Mouse (Mus musculus) stomach, postnatal 0 days (tissue): ENCODE data around the gene Ubxn6. TPM values are rescaled to one million over a fixed set of nuclear protein-coding genes. Genes with fewer than 3 reads are reported as not detected.

Source experiments
- ATAC-seq: fragments of 200-750 bp; cut with Nextera tagmentation; 2 replicates; pipeline ENCODE4 v1.8.0; 2017; ENCODE audit not compliant: low FRiP score, low TSS enrichment
- DNase-seq: peaks from one replicate; pipeline ENCODE4 v3.0.0-alpha.2; 2016; ENCODE audit warnings: low spot score
- H3K27ac ChIP-seq: fragments of 300-500 bp; sonication (generic); replicated peaks from 2 replicates; pipeline ENCODE4 v1.5.1; 2014; ENCODE audit warnings: mild to moderate bottlenecking, control low read depth
- H3K27me3 ChIP-seq: fragments of 300-500 bp; sonication (generic); 2 replicates; pipeline ENCODE4 v1.6.1; 2014; ENCODE audit warnings: low read length; ENCODE audit not compliant: control insufficient read depth, insufficient read depth
- H3K36me3 ChIP-seq: fragments of 300-500 bp; sonication (generic); 2 replicates; pipeline ENCODE4 v1.6.1; 2014; ENCODE audit warnings: low read length, mixed read lengths; ENCODE audit not compliant: control insufficient read depth, insufficient read depth
- H3K4me1 ChIP-seq: fragments of 300-500 bp; sonication (generic); replicated peaks from 2 replicates; pipeline ENCODE4 v1.6.1; 2014; ENCODE audit warnings: antibody characterized with exemption; ENCODE audit not compliant: control insufficient read depth, insufficient read depth
- H3K4me2 ChIP-seq: fragments of 300-500 bp; sonication (generic); replicated peaks from 2 replicates; pipeline ENCODE4 v1.6.1; 2014; ENCODE audit warnings: low read depth, mild to moderate bottlenecking, control low read depth, moderate library complexity
- H3K4me3 ChIP-seq: fragments of 300-500 bp; sonication (generic); 2 replicates; pipeline ENCODE4 v1.5.1; 2014; ENCODE audit warnings: low read depth, low read length, control low read depth
- H3K9ac ChIP-seq: fragments of 300-500 bp; sonication (generic); 2 replicates; pipeline ENCODE4 v1.6.1; 2014; ENCODE audit warnings: mild to moderate bottlenecking, low read length, control low read depth, mixed read lengths
- H3K9me3 ChIP-seq: fragments of 300-500 bp; sonication (generic); 2 replicates; pipeline ENCODE4 v1.6.1; 2016; ENCODE audit warnings: low read length; ENCODE audit not compliant: control insufficient read depth
- CTCF ChIP-seq: IDR thresholded peaks from 2 replicates; pipeline ENCODE4 v1.5.1; 2016; ENCODE audit warnings: antibody characterized with exemption, low read depth, mild to moderate bottlenecking, moderate library complexity
- EP300 ChIP-seq: optimal IDR thresholded peaks from 2 replicates; pipeline ENCODE3; 2016; ENCODE audit warnings: antibody characterized with exemption
- WGBS: fragments of 180-500 bp; shearing (Covaris S2); extraction: QIAGEN DNeasy Blood & Tissue Kit; methylation state at CpG from one replicate; pipeline ENCODE4 v1.1.7; 2014; 5-methylcytosine and 5-hydroxymethylcytosine counted together
- polyA plus RNA-seq: library from polyadenylated mRNA; unstranded; fragments of >200 nt; fragmentation: Nextera tagmentation; extraction: Ambion mirVana; gene quantifications from 2 replicates; pipeline ENCODE4 v1.2.1, GENCODE M21; 2015

Gene Ubxn6
- polyA plus RNA-seq, 1 experiment from 2014 or later, result 43.0 TPM

GRCm38 (mm10) chr17:56034040-56034725, 40.6 kb downstream of the Ubxn6 start:
- ATAC-seq (no peak), DNase-seq (no peak)
- no peaks in the 10 kb centered on the region for H3K27me3 ChIP-seq
- no peaks in the 10 kb centered on the region; the same call in 1 of the 2 replicates for H3K36me3 ChIP-seq
- H3K4me3 ChIP-seq, result peak overlapping the region; percentile 77; the same call in 1 of the 2 replicates
- H3K9me3 ChIP-seq, result no peaks in the 10 kb centered on the region
- H3K4me1 ChIP-seq, result peaks cover 8% of the 10 kb centered on the region
- peak overlapping the region; percentile 70 for H3K27ac ChIP-seq
- no peak for TF ChIP-seq EP300
- TF ChIP-seq CTCF, result no peak
- peak overlapping the region; percentile 61; the same call in 1 of the 2 replicates for H3K4me2 ChIP-seq
- WGBS, result 72% methylated on average over 7 of the region's 7 CpGs
- H3K9ac ChIP-seq, result no peak overlapping the region

GRCm38 (mm10) chr17:56032831-56033230, 42.0 kb downstream of the Ubxn6 start:
- ATAC-seq (no peak), DNase-seq (no peak)
- Histone ChIP-seq H3K27ac (peak overlapping the region; percentile 63), H3K4me1 (peaks cover 8% of the 10 kb centered on the region), H3K27me3 (no peaks in the 10 kb centered on the region), H3K9me3 (no peaks in the 10 kb centered on the region), H3K36me3 (peaks cover 2% of the 10 kb centered on the region; the same call in 1 of the 2 replicates), H3K4me3 (no peak overlapping the region), H3K4me2 (peak overlapping the region; percentile 12; the same call in 1 of the 2 replicates), H3K9ac (peak overlapping the region; percentile 27; the same call in 1 of the 2 replicates)
- TF ChIP-seq EP300, result no peak
- no peak for TF ChIP-seq CTCF
- 63% methylated on average over 7 of the region's 7 CpGs for WGBS

- Histone ChIP-seq H3K4me1 (peaks cover 8% of the 10 kb centered on the region), H3K27ac (peak overlapping the region; percentile 63), H3K36me3 (peaks cover 2% of the 10 kb centered on the region; the same call in 1 of the 2 replicates), H3K4me2 (peak overlapping the region; percentile 9; the same call in 1 of the 2 replicates), H3K9ac (peak overlapping the region; percentile 27; the same call in 1 of the 2 replicates), H3K9me3 (no peaks in the 10 kb centered on the region), H3K27me3 (no peaks in the 10 kb centered on the region), H3K4me3 (no peak overlapping the region)
- TF ChIP-seq CTCF, result no peak
- TF ChIP-seq EP300, result no peak
- ATAC-seq, result peak; percentile 61
- WGBS, result 62% methylated on average over 6 of the region's 6 CpGs
- DNase-seq, result peak; percentile 48
Measured at GRCm38 (mm10) chr17:56032127-56032733, 42.6 kb downstream of the Ubxn6 start.

- H3K36me3 ChIP-seq, result peaks cover 2% of the 10 kb centered on the region; the same call in 1 of the 2 replicates
- H3K4me3 ChIP-seq, result no peak overlapping the region
- DNase-seq, result no peak
- no peak overlapping the region for H3K4me2 ChIP-seq
- H3K9ac ChIP-seq, result no peak overlapping the region
- 0 out of 2 replicates have a peak overlapping the region, but pooled peaks have one; percentile 4 for H3K27ac ChIP-seq
- H3K9me3 ChIP-seq, result no peaks in the 10 kb centered on the region
- WGBS, result 90% methylated on average over 7 of the region's 7 CpGs
- no peak for TF ChIP-seq CTCF
- TF ChIP-seq EP300, result no peak
- no peaks in the 10 kb centered on the region for H3K27me3 ChIP-seq
- no peak for ATAC-seq
- peaks cover 8% of the 10 kb centered on the region for H3K4me1 ChIP-seq
Measured at GRCm38 (mm10) chr17:56031431-56031830, 43.4 kb downstream of the Ubxn6 start.

GRCm38 (mm10) chr17:56030919-56031318, 43.9 kb downstream of the Ubxn6 start:
- no peak overlapping the region for H3K4me2 ChIP-seq
- H3K4me3 ChIP-seq, result no peak overlapping the region
- no peak for ATAC-seq
- H3K27me3 ChIP-seq, result no peaks in the 10 kb centered on the region
- no peak for TF ChIP-seq EP300
- peak; percentile 40 for TF ChIP-seq CTCF
- peaks cover 8% of the 10 kb centered on the region for H3K4me1 ChIP-seq
- no peaks in the 10 kb centered on the region for H3K9me3 ChIP-seq
- H3K36me3 ChIP-seq, result peaks cover 2% of the 10 kb centered on the region; the same call in 1 of the 2 replicates
- no peak for DNase-seq
- H3K27ac ChIP-seq, result no peak overlapping the region
- 59% methylated on average over 5 of the region's 5 CpGs for WGBS
- H3K9ac ChIP-seq, result no peak overlapping the region
